Mouse (Mus musculus) heart, embryonic 12.5 days (tissue): ENCODE data around the gene Kctd21. TPM values are rescaled to one million over a fixed set of nuclear protein-coding genes. Genes with fewer than 3 reads are reported as not detected.

Source experiments
- ATAC-seq: fragments of 200-750 bp; cut with Nextera tagmentation; 2 replicates; pipeline ENCODE4 v1.8.0; 2017; ENCODE audit warnings: moderate TSS enrichment, moderate library complexity; ENCODE audit not compliant: insufficient number of reproducible peaks, low FRiP score
- H3K27ac ChIP-seq: fragments of 300-500 bp; sonication (generic); 2 replicates; pipeline ENCODE4 v1.5.1; 2016; ENCODE audit warnings: mild to moderate bottlenecking, moderate library complexity; ENCODE audit not compliant: poor library complexity, severe bottlenecking
- H3K27me3 ChIP-seq: fragments of 300-500 bp; sonication (generic); replicated peaks from 2 replicates; pipeline ENCODE4 v1.6.1; 2016; ENCODE audit warnings: mild to moderate bottlenecking, moderate library complexity
- H3K36me3 ChIP-seq: fragments of 300-500 bp; sonication (generic); 2 replicates; pipeline ENCODE4 v1.6.1; 2016; ENCODE audit warnings: mild to moderate bottlenecking, moderate library complexity
- H3K4me1 ChIP-seq: fragments of 300-500 bp; sonication (generic); replicated peaks from 2 replicates; pipeline ENCODE4 v1.6.1; 2016; ENCODE audit warnings: mild to moderate bottlenecking
- H3K4me2 ChIP-seq: fragments of 300-500 bp; sonication (generic); 2 replicates; pipeline ENCODE4 v1.6.1; 2016; ENCODE audit warnings: mild to moderate bottlenecking, moderate library complexity
- H3K4me3 ChIP-seq: fragments of 300-500 bp; sonication (generic); 2 replicates; pipeline ENCODE4 v1.5.1; 2016; ENCODE audit warnings: mild to moderate bottlenecking
- H3K9ac ChIP-seq: fragments of 300-500 bp; sonication (generic); 2 replicates; pipeline ENCODE4 v1.6.1; 2016; ENCODE audit warnings: mild to moderate bottlenecking, moderate library complexity
- H3K9me3 ChIP-seq: fragments of 300-500 bp; sonication (generic); replicated peaks from 2 replicates; pipeline ENCODE4 v1.6.1; 2016; ENCODE audit warnings: mild to moderate bottlenecking, moderate library complexity
- WGBS: fragments of 180-500 bp; shearing (Covaris S2); methylation state at CpG from one replicate; pipeline ENCODE4 v1.1.7; 2016; 5-methylcytosine and 5-hydroxymethylcytosine counted together
- polyA plus RNA-seq: library from polyadenylated mRNA; unstranded; fragments of >200 nt; fragmentation: Nextera tagmentation; extraction: Ambion mirVana; gene quantifications from 2 replicates; pipeline ENCODE4 v1.2.1, GENCODE M21; 2016

The Kctd21 gene
- polyA plus RNA-seq, 1 experiment from 2014 or later: 4.0 TPM

DNA sequence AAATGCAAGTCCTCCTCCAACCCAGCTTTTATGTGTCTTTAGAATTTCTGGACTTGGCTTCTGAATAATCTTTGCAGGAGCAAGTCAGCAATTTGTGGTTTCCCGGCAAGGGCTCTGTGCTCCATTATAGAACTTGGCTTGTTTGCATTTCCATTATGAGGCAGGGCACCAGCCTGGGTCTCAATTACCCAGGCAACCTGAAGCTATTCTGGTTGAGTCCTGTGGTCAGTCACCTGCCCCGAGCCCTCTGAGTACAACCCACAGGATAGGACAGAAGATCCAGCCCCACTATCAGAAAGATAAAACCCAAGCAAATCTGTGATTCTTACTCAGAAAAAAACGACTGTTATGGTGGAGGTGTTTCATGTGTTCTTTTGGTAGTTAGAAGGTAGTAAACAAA is 28.8 kb downstream of the Kctd21 start:
- Histone ChIP-seq H3K4me1 (0 out of 2 replicates have a peak, but pooled peaks cover 4% of the 10 kb centered on the region), H3K4me3 (no peak overlapping the region), H3K4me2 (no peak overlapping the region), H3K36me3 (no peaks in the 10 kb centered on the region), H3K27me3 (no peaks in the 10 kb centered on the region), H3K27ac (no peak overlapping the region), H3K9me3 (no peaks in the 10 kb centered on the region), H3K9ac (no peak overlapping the region)
- no peak for ATAC-seq
- 54% methylated on average over 3 of the region's 3 CpGs for WGBS

DNA sequence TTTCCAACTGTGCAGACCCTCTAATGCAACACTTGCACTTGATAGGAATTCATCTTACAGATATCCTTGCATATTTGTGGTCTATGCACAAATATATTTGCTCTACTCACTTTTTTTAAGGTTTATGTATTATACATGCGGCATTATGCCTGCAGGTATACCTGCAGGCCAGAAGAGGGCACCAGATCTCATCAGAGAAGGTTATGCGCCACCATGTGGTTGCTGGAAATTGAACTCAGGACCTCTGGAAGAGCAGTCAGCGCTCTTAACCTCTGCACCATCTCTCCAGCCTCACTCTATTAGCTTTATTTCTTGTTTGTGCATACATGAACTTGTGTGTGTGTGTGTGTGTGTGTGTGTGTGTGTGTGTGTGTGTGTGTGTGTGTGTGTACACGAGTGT is 29.3 kb downstream of the Kctd21 start:
- H3K36me3 ChIP-seq: no peaks in the 10 kb centered on the region
- H3K27ac ChIP-seq: no peak overlapping the region
- H3K4me1 ChIP-seq: 0 out of 2 replicates have a peak, but pooled peaks cover under 1% of the 10 kb centered on the region
- no peak for ATAC-seq
- H3K27me3 ChIP-seq: no peaks in the 10 kb centered on the region
- no peaks in the 10 kb centered on the region for H3K9me3 ChIP-seq
- H3K4me3 ChIP-seq: no peak overlapping the region
- no peak overlapping the region for H3K9ac ChIP-seq
- WGBS: 31% methylated on average over 4 of the region's 4 CpGs
- H3K4me2 ChIP-seq: no peak overlapping the region

GRCm38 (mm10) chr7:97365887-97366286 is 33.8 kb downstream of the Kctd21 start:
- H3K9me3 ChIP-seq: no peaks in the 10 kb centered on the region
- H3K4me1 ChIP-seq: peaks cover 2% of the 10 kb centered on the region
- no peak overlapping the region for H3K9ac ChIP-seq
- 63% methylated on average over 1 of the region's 1 CpGs for WGBS
- no peak overlapping the region for H3K27ac ChIP-seq
- H3K4me3 ChIP-seq: no peak overlapping the region
- H3K27me3 ChIP-seq: no peaks in the 10 kb centered on the region
- ATAC-seq: no peak
- H3K36me3 ChIP-seq: no peaks in the 10 kb centered on the region
- no peak overlapping the region for H3K4me2 ChIP-seq

- H3K4me3 ChIP-seq: no peak overlapping the region
- peaks cover 12% of the 10 kb centered on the region for H3K4me1 ChIP-seq
- no peak for ATAC-seq
- no peak overlapping the region for H3K9ac ChIP-seq
- no peak overlapping the region for H3K4me2 ChIP-seq
- WGBS: 90% methylated on average over 9 of the region's 9 CpGs
- H3K27ac ChIP-seq: no peak overlapping the region
- H3K36me3 ChIP-seq: peaks cover 54% of the 10 kb centered on the region
- H3K27me3 ChIP-seq: no peaks in the 10 kb centered on the region
- no peaks in the 10 kb centered on the region for H3K9me3 ChIP-seq
Observed at GRCm38 (mm10) chr7:97375101-97375500, 43.0 kb downstream of the Kctd21 start.

DNA sequence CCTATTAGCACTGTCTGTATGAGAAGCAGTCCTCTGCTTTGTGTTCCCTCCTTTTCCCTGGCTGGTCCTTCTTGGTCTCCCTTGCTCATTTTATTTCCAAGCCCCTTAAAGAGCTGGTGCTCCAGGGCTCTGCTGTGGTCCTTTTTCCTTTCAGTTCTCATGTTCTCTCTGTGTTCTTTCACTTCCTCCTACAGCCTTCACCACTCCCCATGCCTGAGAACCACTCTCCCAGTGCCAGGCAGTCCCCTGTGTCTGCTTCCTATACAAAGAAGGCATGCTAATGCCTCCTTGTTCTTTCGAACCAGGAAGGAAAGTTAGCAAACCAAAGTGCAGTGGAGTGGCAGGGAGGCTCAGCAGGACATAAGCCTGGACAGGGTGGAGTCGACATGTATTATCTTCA is 43.8 kb downstream of the Kctd21 start:
- Histone ChIP-seq H3K4me1 (peaks cover 9% of the 10 kb centered on the region), H3K4me3 (no peak overlapping the region), H3K9me3 (no peaks in the 10 kb centered on the region), H3K9ac (no peak overlapping the region), H3K27me3 (no peaks in the 10 kb centered on the region), H3K27ac (no peak overlapping the region), H3K4me2 (no peak overlapping the region), H3K36me3 (peaks cover 61% of the 10 kb centered on the region)
- ATAC-seq: no peak
- 83% methylated on average over 2 of the region's 2 CpGs for WGBS

GRCm38 (mm10) chr7:97379304-97379703 is 47.2 kb downstream of the Kctd21 start:
- WGBS: 91% methylated on average over 5 of the region's 5 CpGs
- Histone ChIP-seq H3K4me2 (no peak overlapping the region), H3K4me3 (no peak overlapping the region), H3K9ac (no peak overlapping the region), H3K27me3 (no peaks in the 10 kb centered on the region), H3K36me3 (peaks cover 85% of the 10 kb centered on the region), H3K27ac (no peak overlapping the region), H3K9me3 (no peaks in the 10 kb centered on the region), H3K4me1 (no peaks in the 10 kb centered on the region)
- no peak for ATAC-seq

- no peaks in the 10 kb centered on the region for H3K4me1 ChIP-seq
- 91% methylated on average over 5 of the region's 5 CpGs for WGBS
- H3K9me3 ChIP-seq: no peaks in the 10 kb centered on the region
- H3K9ac ChIP-seq: no peak overlapping the region
- ATAC-seq: no peak
- H3K4me3 ChIP-seq: no peak overlapping the region
- H3K4me2 ChIP-seq: no peak overlapping the region
- H3K27ac ChIP-seq: no peak overlapping the region
- H3K27me3 ChIP-seq: no peaks in the 10 kb centered on the region
- peaks cover 85% of the 10 kb centered on the region for H3K36me3 ChIP-seq
Observed at GRCm38 (mm10) chr7:97380500-97381123, 48.5 kb downstream of the Kctd21 start.

DNA sequence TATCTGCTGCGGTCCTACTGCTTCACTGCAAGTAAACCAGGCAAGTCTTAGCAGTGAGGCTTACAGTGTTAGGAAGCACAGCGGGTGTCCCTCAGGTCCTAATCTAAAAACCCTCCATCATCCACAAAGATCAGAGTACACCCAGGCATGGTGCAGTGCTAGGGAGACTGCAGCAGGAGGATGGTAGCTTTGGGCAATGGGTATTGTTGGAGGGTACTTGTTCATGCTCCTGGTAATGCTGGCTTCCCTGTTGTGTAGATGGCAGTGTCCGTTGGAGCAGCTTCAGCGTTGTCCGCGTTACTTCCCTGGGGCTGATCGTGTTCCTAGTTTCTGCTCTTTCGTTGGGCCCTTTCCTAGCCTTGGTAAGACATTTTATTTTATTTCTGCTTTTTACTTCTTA is 50.5 kb downstream of the Kctd21 start:
- Histone ChIP-seq H3K4me1 (no peaks in the 10 kb centered on the region), H3K27ac (no peak overlapping the region), H3K36me3 (peaks cover 92% of the 10 kb centered on the region), H3K9ac (no peak overlapping the region), H3K4me3 (no peak overlapping the region), H3K9me3 (no peaks in the 10 kb centered on the region), H3K27me3 (no peaks in the 10 kb centered on the region), H3K4me2 (no peak overlapping the region)
- WGBS: 93% methylated on average over 8 of the region's 8 CpGs
- no peak for ATAC-seq

- H3K4me1 ChIP-seq: no peaks in the 10 kb centered on the region
- H3K4me3 ChIP-seq: no peak overlapping the region
- H3K27me3 ChIP-seq: no peaks in the 10 kb centered on the region
- peaks cover 92% of the 10 kb centered on the region for H3K36me3 ChIP-seq
- WGBS: 94% methylated on average over 10 of the region's 10 CpGs
- H3K27ac ChIP-seq: no peak overlapping the region
- no peaks in the 10 kb centered on the region for H3K9me3 ChIP-seq
- H3K9ac ChIP-seq: no peak overlapping the region
- H3K4me2 ChIP-seq: no peak overlapping the region
- ATAC-seq: no peak
Observed at GRCm38 (mm10) chr7:97383496-97384132, 51.5 kb downstream of the Kctd21 start.

DNA sequence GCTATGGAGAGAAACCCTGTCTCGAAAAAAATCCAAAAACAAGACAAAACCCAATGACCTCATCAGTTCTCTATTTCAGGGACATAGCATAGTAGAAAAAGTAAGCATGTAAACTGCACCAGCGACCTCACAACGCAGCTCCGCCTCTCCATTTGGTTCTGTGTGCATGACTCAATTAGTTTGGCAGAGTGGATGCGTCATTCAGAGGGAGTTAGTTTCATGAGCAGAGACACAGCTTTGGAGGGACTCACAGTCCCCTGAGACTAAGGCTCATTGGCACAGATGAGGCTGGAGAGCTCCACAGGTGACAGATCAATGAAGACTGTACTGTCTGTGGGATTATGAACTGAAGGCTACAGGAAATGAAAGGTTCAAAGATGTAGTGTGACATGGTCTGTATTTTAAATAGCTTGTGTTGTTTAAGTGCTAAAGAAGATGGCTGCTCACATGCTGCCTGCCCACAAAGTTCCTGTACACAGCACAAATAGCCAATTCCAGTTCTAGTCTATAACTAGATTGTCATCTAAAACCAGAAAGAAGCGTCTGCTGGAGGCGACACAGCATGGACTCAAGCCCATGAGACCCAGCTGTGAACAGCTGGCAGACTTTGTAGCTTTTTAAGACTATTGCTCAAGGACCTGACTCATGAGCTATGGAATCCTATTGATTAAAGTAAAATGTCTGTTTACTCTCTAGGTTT is 54.1 kb downstream of the Kctd21 start:
- no peak overlapping the region for H3K4me3 ChIP-seq
- H3K27me3 ChIP-seq: no peaks in the 10 kb centered on the region
- H3K9me3 ChIP-seq: no peaks in the 10 kb centered on the region
- peaks cover 90% of the 10 kb centered on the region for H3K36me3 ChIP-seq
- no peaks in the 10 kb centered on the region for H3K4me1 ChIP-seq
- H3K4me2 ChIP-seq: no peak overlapping the region
- no peak overlapping the region for H3K9ac ChIP-seq
- ATAC-seq: no peak
- 91% methylated on average over 7 of the region's 7 CpGs for WGBS
- no peak overlapping the region for H3K27ac ChIP-seq

DNA sequence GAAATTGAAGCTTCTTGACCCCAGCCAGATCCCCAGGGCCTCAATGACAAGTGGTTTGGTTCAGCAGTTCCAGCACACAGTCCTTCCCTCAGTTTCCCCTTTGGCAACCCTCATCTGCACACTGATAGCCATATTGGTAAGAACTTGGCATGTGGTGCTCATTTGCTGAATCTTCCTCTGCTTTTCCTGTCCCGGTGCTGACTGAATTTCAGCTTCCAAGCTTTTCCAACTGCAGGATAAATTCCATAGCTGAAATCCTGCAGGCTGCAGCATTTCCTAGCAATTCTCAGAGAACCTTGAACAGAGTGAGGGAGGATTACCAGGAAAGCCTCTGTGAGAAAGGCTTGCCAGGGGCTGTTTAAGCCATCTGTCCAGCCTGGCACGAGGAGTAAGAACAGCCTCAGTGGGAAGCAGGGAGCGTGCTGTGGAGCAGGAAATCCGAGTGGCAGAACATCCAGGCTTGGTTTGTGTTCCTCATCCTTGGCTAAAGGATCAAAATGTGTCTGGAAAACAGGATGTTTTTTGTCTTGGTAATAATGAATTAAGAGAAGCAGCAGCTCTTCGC is 54.8 kb downstream of the Kctd21 start:
- no peak overlapping the region for H3K4me3 ChIP-seq
- no peaks in the 10 kb centered on the region for H3K27me3 ChIP-seq
- ATAC-seq: no peak
- H3K9me3 ChIP-seq: no peaks in the 10 kb centered on the region
- H3K9ac ChIP-seq: no peak overlapping the region
- no peak overlapping the region for H3K27ac ChIP-seq
- peaks cover 90% of the 10 kb centered on the region for H3K36me3 ChIP-seq
- no peak overlapping the region for H3K4me2 ChIP-seq
- no peaks in the 10 kb centered on the region for H3K4me1 ChIP-seq
- WGBS: 89% methylated on average over 5 of the region's 5 CpGs
